Mouse (Mus musculus) WW6 (cell line): ENCODE data around the gene Cox6a1.
"Not testable (repeated sequence)": the region's sequence is repeated elsewhere in the genome, so short reads cannot be mapped to it uniquely, and the experiment has no call there.

Experiments
- DNase-seq: peaks from one replicate; pipeline ENCODE4 v3.0.0-alpha.2; 2013; ENCODE audit warnings: low read depth, low spot score

Cox6a1 gene

GRCm38 (mm10) chr5:115349225-115349555, 409 bp upstream of the Cox6a1 start:
- no peak for DNase-seq

- peak; percentile 73 for DNase-seq
Measured at GRCm38 (mm10) chr5:115347564-115347963, 1.2 kb downstream of the Cox6a1 start.

GRCm38 (mm10) chr5:115341314-115342165, 7.2 kb downstream of the Cox6a1 start:
- DNase-seq, result no peak

GRCm38 (mm10) chr5:115340577-115341313, 8.0 kb downstream of the Cox6a1 start, which contains the start of the genes Gatc and Triap1:
Gene Gatc, minus strand, starts transcription at chr5:115341178.
Gene Triap1, plus strand, starts transcription at chr5:115341225.
- DNase-seq, result no peak

- DNase-seq, result no peak
Measured at GRCm38 (mm10) chr5:115340007-115340406, 8.8 kb downstream of the Cox6a1 start.

- DNase-seq, result no peak
Measured at GRCm38 (mm10) chr5:115333626-115334025, 15.2 kb downstream of the Cox6a1 start.

- DNase-seq, result no peak
Measured at GRCm38 (mm10) chr5:115330955-115331354, 17.8 kb downstream of the Cox6a1 start.

GRCm38 (mm10) chr5:115327610-115328548, 20.9 kb downstream of the Cox6a1 start:
- DNase-seq, result no peak

GRCm38 (mm10) chr5:115326875-115327609, 21.7 kb downstream of the Cox6a1 start, which contains the start of gene Srsf9:
Gene Srsf9, plus strand, starts transcription at chr5:115327177.
- DNase-seq, result peak; percentile 73

- no peak for DNase-seq
Measured at GRCm38 (mm10) chr5:115326256-115326831, 22.4 kb downstream of the Cox6a1 start.

GRCm38 (mm10) chr5:115319004-115319940, 29.5 kb downstream of the Cox6a1 start:
- no peak for DNase-seq

- DNase-seq, result peak; percentile 69
Measured at GRCm38 (mm10) chr5:115317645-115318328, 31.0 kb downstream of the Cox6a1 start.

- DNase-seq, result no peak
Measured at GRCm38 (mm10) chr5:115316968-115317644, 31.7 kb downstream of the Cox6a1 start.

- DNase-seq, result no peak
Measured at GRCm38 (mm10) chr5:115313668-115313943, 35.2 kb downstream of the Cox6a1 start.

GRCm38 (mm10) chr5:115312816-115313667, 35.7 kb downstream of the Cox6a1 start:
- no peak for DNase-seq

- no peak for DNase-seq
Measured at GRCm38 (mm10) chr5:115312354-115312753, 36.4 kb downstream of the Cox6a1 start.

GRCm38 (mm10) chr5:115302190-115302589, 46.6 kb downstream of the Cox6a1 start:
- not testable (repeated sequence) for DNase-seq
